9 mouse cellular contexts compared by ENCODE assay signal in the genomic region with DNA sequence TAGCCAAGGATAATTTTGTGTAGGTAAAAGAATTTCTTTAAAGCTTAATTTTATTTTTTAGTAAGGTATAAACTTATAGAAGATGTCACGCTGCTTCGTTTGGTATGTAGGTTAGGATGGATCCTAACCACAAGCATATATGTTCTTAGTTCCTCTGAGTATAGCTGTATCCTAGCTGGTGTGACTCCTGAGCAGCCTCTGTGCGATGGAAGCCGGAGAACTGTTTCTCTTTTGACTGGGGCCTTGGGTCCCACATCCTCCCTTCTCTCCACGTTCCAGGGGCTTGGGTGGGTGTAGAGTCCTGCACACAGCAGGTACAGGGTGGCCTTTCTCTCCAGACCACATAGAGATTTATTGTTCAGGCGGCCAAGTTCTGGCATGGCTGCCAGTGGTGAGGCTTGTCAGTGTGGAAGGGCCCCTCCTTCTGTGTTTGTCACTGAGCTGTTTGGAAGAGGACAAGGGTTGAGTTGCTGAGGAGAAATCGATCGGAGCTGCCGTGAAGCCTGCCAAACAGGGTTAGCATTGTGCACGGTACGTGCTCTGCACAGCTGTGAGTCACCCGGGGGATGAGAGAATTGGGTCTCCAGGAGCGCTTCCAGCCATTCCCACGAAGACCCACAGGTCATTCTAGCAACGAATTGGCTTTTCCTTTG. TPM values are rescaled to one million over a fixed set of nuclear protein-coding genes. Genes with fewer than 3 reads are reported as not detected.
DNase-seq lines count a peak whose midpoint lies in the region; ATAC-seq lines count a peak whose summit lies in the region.
"Had no signal": no experiment of that assay in that cellular context is flagged by ENCODE, and none has a peak within 500 bp of the region (broad histone marks: within the 10 kb centered on the region; RNA-seq: fewer than 3 reads in every experiment).

No protein-coding gene starts in this region.

- H3K9ac ChIP-seq in forebrain, embryonic 15.5 days (replicated peaks) = no peak overlapping the region
- H3K9ac ChIP-seq in embryonic facial prominence, embryonic 14.5 days (ENCODE audit: low read depth, low read length) = no peak overlapping the region

- WGBS in forebrain, embryonic 15.5 days = 55% methylated on average over 15 of the region's 15 CpGs
- 79% methylated on average over 15 of the region's 15 CpGs for WGBS in forebrain, embryonic 10.5 days
- 37% methylated on average over 15 of the region's 15 CpGs for WGBS in embryonic facial prominence, embryonic 14.5 days

- no peaks in the 10 kb centered on the region; the same call in 1 of the 2 replicates for H3K27me3 ChIP-seq in forebrain, embryonic 15.5 days
- H3K27me3 ChIP-seq in forebrain, embryonic 10.5 days (ENCODE audit: poor library complexity, severe bottlenecking) = peaks cover 9% of the 10 kb centered on the region
- no peaks in the 10 kb centered on the region for H3K27me3 ChIP-seq in embryonic facial prominence, embryonic 14.5 days (replicated peaks; ENCODE audit: control insufficient read depth, insufficient read depth, low read length)

- H3K4me1 ChIP-seq in forebrain, embryonic 15.5 days = peaks cover 5% of the 10 kb centered on the region; the same call in 1 of the 2 replicates
- H3K4me1 ChIP-seq in forebrain, embryonic 10.5 days = peaks cover 26% of the 10 kb centered on the region
- H3K4me1 ChIP-seq in embryonic facial prominence, embryonic 14.5 days (ENCODE audit: control insufficient read depth, insufficient read depth, low read length) = peaks cover 9% of the 10 kb centered on the region; the same call in 1 of the 2 replicates

- no peak for DNase-seq in forebrain, embryonic 10.5 days (ENCODE audit: extremely low spot score, low spot score)
- peak; percentile 65 for DNase-seq in embryonic facial prominence, embryonic 14.5 days (ENCODE audit: low spot score)
- peak; percentile 14 to 40 for DNase-seq in left cerebral cortex, postnatal 25 days (ENCODE audit: low spot score in 2 of 2)
- peak; percentile 49 for DNase-seq in retina, postnatal 1 day
- DNase-seq in kidney, adult 9 months = no peak
- no peak for DNase-seq in thymus, adult 18-20 months
- DNase-seq in heart, postnatal 36 days = no peak
- DNase-seq: thymus, postnatal 36 days had no signal

- H3K27ac ChIP-seq in forebrain, embryonic 15.5 days (replicated peaks) = no peak overlapping the region
- H3K27ac ChIP-seq in forebrain, embryonic 10.5 days = no peak overlapping the region
- H3K27ac ChIP-seq in embryonic facial prominence, embryonic 14.5 days (replicated peaks; ENCODE audit: low read depth, low read length) = 0 out of 2 replicates have a peak overlapping the region, but pooled peaks have one; percentile 28

- intact Hi-C loops in left cerebral cortex, postnatal 25 days (cut with DNase I) = no loop called here
- intact Hi-C loops in heart, postnatal 36 days (cut with DNase I) = no loop called here

- no peak overlapping the region for H3K4me3 ChIP-seq in forebrain, embryonic 15.5 days
- H3K4me3 ChIP-seq in forebrain, embryonic 10.5 days = no peak overlapping the region
- no peak overlapping the region for H3K4me3 ChIP-seq in embryonic facial prominence, embryonic 14.5 days (ENCODE audit: low read depth, low read length)

- H3K9me3 ChIP-seq in forebrain, embryonic 15.5 days = no peaks in the 10 kb centered on the region
- H3K9me3 ChIP-seq in forebrain, embryonic 10.5 days = no peaks in the 10 kb centered on the region
- H3K9me3 ChIP-seq in embryonic facial prominence, embryonic 14.5 days (ENCODE audit: control insufficient read depth, low read length) = no peaks in the 10 kb centered on the region

- no peak overlapping the region for H3K4me2 ChIP-seq in forebrain, embryonic 15.5 days (replicated peaks)
- 0 out of 2 replicates have a peak overlapping the region, but pooled peaks have one; percentile 1 for H3K4me2 ChIP-seq in embryonic facial prominence, embryonic 14.5 days (ENCODE audit: low read depth, low read length)

- H3K36me3 ChIP-seq in forebrain, embryonic 15.5 days = no peaks in the 10 kb centered on the region
- no peaks in the 10 kb centered on the region for H3K36me3 ChIP-seq in forebrain, embryonic 10.5 days (replicated peaks)
- H3K36me3 ChIP-seq in embryonic facial prominence, embryonic 14.5 days (ENCODE audit: control insufficient read depth, insufficient read depth, low read length) = no peaks in the 10 kb centered on the region

- 0 out of 2 replicates have a peak, but pooled peaks have one; percentile 41 for ATAC-seq in forebrain, embryonic 15.5 days (replicated peaks)
- ATAC-seq in embryonic facial prominence, embryonic 14.5 days (ENCODE audit: low read depth) = peak; percentile 78

RNA-seq across cellular contexts. Expression of a gene that starts 6.9 kb away (rescaled TPM):
- polyA plus RNA-seq in forebrain, embryonic 15.5 days (2015; fragmentation: Nextera tagmentation; extraction: Ambion mirVana) = 10.3 and 12.1 TPM in 2 replicates
- polyA plus RNA-seq in forebrain, embryonic 10.5 days (2016; fragmentation: Nextera tagmentation; extraction: Ambion mirVana) = 14.9 and 15.9 TPM in 2 replicates
- polyA plus RNA-seq in embryonic facial prominence, embryonic 14.5 days (2014; fragmentation: Nextera tagmentation; extraction: Ambion mirVana) = 10.7 and 11.5 TPM in 2 replicates
- total RNA-seq in left cerebral cortex, postnatal 25 days (2021) = 1 to 10 TPM; 7.3 to 9.3 TPM
- 1 to 10 TPM; 5.9 to 8.2 TPM for total RNA-seq in heart, postnatal 36 days (2021)

Comparison
In these comparisons a context has a peak if more than half of its experiments do, and no peak if none do; other contexts are left out.
1. DNase-seq: peak in embryonic facial prominence, embryonic 14.5 days (single experiment), left cerebral cortex, postnatal 25 days (2 of 2) and retina, postnatal 1 day (single experiment); none in forebrain, embryonic 10.5 days (single experiment), kidney, adult 9 months (single experiment), thymus, adult 18-20 months (0 of 2) and heart, postnatal 36 days (0 of 2).